Mouse (Mus musculus) embryonic fibroblast, embryonic 13.5 days (primary cell): ENCODE data around the gene Snx33. TPM values are rescaled to one million over a fixed set of nuclear protein-coding genes. Genes with fewer than 3 reads are reported as not detected.

Experiments used
- H3K27ac ChIP-seq: 2 replicates; pipeline ENCODE4 v1.5.1; 2012; ENCODE audit warnings: low read length, control low read depth, inconsistent platforms; ENCODE audit not compliant: insufficient read depth
- H3K4me1 ChIP-seq: 2 replicates; pipeline ENCODE4 v1.6.1; 2011; ENCODE audit warnings: low read length; ENCODE audit not compliant: control insufficient read depth, insufficient read depth
- H3K4me3 ChIP-seq: 2 replicates; pipeline ENCODE4 v1.5.1; 2011; ENCODE audit warnings: mild to moderate bottlenecking, control low read depth, low read length; ENCODE audit not compliant: insufficient read depth
- CTCF ChIP-seq: IDR thresholded peaks from 2 replicates; pipeline ENCODE4 v1.5.1; 2011; ENCODE audit warnings: mild to moderate bottlenecking, control low read depth, low read length, moderate library complexity, borderline replicate concordance; ENCODE audit not compliant: insufficient read depth
- POLR2A ChIP-seq: IDR thresholded peaks from 2 replicates; pipeline ENCODE4 v1.6.1; 2011; ENCODE audit warnings: low read depth, mild to moderate bottlenecking, control low read depth, low read length, moderate library complexity
- polyA plus RNA-seq: library from polyadenylated mRNA; stranded (reverse); fragments of >200 nt; gene quantifications from 2 replicates; pipeline ENCODE4 v1.2.4, GENCODE M21; 2011; ENCODE audit warnings: low read depth; ENCODE audit not compliant: missing spikeins, insufficient read length

The Snx33 gene
- polyA plus RNA-seq, 1 experiment = 20.7 TPM

DNA sequence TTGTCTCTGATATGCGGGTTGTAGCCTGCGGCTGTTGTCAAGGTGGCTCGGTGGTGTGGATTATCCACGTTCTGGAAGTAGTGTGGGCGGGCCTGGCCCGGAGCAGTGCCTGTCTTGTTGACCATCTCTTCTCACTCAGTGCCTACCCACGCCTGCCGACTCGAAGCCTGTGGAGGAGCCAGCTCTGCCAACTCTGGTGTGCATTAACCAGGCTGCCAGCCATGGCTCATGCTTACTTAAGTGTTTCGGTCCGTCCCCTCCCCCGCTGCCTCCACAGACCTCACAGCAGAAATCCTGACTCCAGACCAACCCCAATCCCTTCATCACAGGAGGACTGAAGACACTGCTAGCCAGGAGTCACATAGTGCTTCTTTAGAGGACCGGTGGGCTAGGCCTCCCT lies 58.6 kb downstream of the Snx33 start:
- Histone ChIP-seq H3K4me1 (peaks cover 31% of the 10 kb centered on the region), H3K27ac (peak overlapping the region; percentile 1; the same call in 1 of the 2 replicates), H3K4me3 (no peak overlapping the region)
- no peak for TF ChIP-seq CTCF
- TF ChIP-seq POLR2A = no peak

DNA sequence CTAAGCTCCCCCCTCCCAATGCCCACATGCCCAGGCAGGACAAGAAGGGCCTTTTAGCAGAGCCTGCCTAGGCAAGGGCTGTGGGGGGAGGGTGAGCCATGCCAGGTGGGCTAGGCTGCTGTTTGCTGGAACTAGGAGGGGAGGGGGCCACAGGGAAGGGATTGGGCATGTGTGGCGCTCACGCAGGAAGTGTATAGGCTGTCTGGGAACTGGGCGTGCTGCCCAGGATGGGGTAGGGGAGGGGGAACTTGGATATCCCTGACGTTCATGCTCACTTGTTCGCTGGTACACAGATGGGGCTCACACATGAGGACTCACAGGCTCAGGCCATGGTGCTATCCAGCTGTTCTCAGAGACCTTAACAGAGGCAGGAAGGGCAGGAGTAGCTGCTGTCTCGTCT lies 59.9 kb downstream of the Snx33 start:
- no peak overlapping the region for H3K4me3 ChIP-seq
- no peak for TF ChIP-seq CTCF
- peaks cover 25% of the 10 kb centered on the region for H3K4me1 ChIP-seq
- peak overlapping the region; percentile 46 for H3K27ac ChIP-seq

Other genes starting within 250 kb of the Snx33 start
- gene Lingo1, start 131.9 kb downstream of the Snx33 start, polyA plus RNA-seq = 3.7 and 5.2 TPM in 2 replicates
- not detected in 2 replicates for gene Odf3l1, start 63.7 kb downstream of the Snx33 start, polyA plus RNA-seq
- 48.4 and 76.1 TPM in 2 replicates for gene Cspg4, start 63.3 kb downstream of the Snx33 start, polyA plus RNA-seq
- 92.7 and 107 TPM in 2 replicates for gene Imp3, start 9.1 kb upstream of the Snx33 start, polyA plus RNA-seq
- 14.1 and 14.5 TPM in 2 replicates for gene Snupn, start 22.5 kb upstream of the Snx33 start, polyA plus RNA-seq
- 74.5 and 79.8 TPM in 2 replicates for gene Ptpn9, start 66.6 kb upstream of the Snx33 start, polyA plus RNA-seq
- 34.3 and 49.7 TPM in 2 replicates for gene Sin3a, start 143.7 kb upstream of the Snx33 start, polyA plus RNA-seq
- gene Man2c1, start 202.3 kb upstream of the Snx33 start, polyA plus RNA-seq = 81.2 and 86.1 TPM in 2 replicates
- gene Neil1, start 219.9 kb upstream of the Snx33 start, polyA plus RNA-seq = 6.5 and 7.0 TPM in 2 replicates
- gene Commd4, start 230.0 kb upstream of the Snx33 start, polyA plus RNA-seq = 48.4 and 52.4 TPM in 2 replicates